Mouse (Mus musculus): Measurements from ENCODE around the gene Slc29a1. TPM values are rescaled to one million over a fixed set of nuclear protein-coding genes. Genes with fewer than 3 reads are reported as not detected.

The Slc29a1 gene
- 43.6 and 60.9 TPM in 2 replicates for polyA plus RNA-seq (2012; rRNA removed)

- no peak for TF ChIP-seq CTCF (IDR thresholded peaks at IDR 0.05; ENCODE audit: borderline replicate concordance, extremely low read depth, insufficient read depth, insufficient read length)
- TF ChIP-seq POLR2A (IDR thresholded peaks at IDR 0.05; ENCODE audit: borderline replicate concordance, extremely low read depth, insufficient read depth, insufficient read length, poor library complexity, severe bottlenecking), result no peak
- DNase-seq (ENCODE audit: low read depth), result no peak
These were observed at the start of gene Slc29a1 for GRCm38 (mm10) chr17:45599446-45600242. Slc29a1 (minus strand) TSS chr17:45599606.

- DNase-seq (ENCODE audit: low read depth), result no peak
- no peak for TF ChIP-seq POLR2A (IDR thresholded peaks at IDR 0.05; ENCODE audit: borderline replicate concordance, extremely low read depth, insufficient read depth, insufficient read length, poor library complexity, severe bottlenecking)
These were observed 44.8 kb upstream of the Slc29a1 start for GRCm38 (mm10) chr17:45644185-45644584.

DNA sequence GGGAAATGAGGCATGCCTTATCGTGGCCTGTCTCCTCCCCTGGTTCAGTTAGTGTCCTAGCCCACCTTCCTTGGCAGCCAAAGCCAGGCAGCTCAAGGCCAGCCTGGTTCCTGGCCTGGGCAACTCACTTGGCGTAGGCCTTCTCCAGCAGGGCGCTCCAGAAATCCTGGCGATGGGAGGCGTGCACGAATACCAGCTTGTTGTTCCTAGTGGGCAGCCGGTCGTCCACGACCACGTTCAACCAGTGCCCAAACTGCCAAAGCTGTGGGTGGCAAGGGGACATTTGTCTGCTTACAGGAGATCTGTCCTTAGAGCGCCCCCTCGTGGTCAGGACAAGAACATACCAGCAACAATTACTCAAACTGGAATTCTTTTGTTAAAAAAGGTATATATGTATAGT, 43.3 kb upstream of the Slc29a1 start:
- TF ChIP-seq CTCF (IDR thresholded peaks at IDR 0.05; ENCODE audit: borderline replicate concordance, extremely low read depth, insufficient read depth, insufficient read length) (peak; percentile 79), POLR2A (IDR thresholded peaks at IDR 0.05; ENCODE audit: borderline replicate concordance, extremely low read depth, insufficient read depth, insufficient read length, poor library complexity, severe bottlenecking) (no peak)
- DNase-seq (ENCODE audit: low read depth), result peak; percentile 84

GRCm38 (mm10) chr17:45641981-45642380, 42.6 kb upstream of the Slc29a1 start:
- no peak for TF ChIP-seq POLR2A (IDR thresholded peaks at IDR 0.05; ENCODE audit: borderline replicate concordance, extremely low read depth, insufficient read depth, insufficient read length, poor library complexity, severe bottlenecking)
- no peak for TF ChIP-seq CTCF (IDR thresholded peaks at IDR 0.05; ENCODE audit: borderline replicate concordance, extremely low read depth, insufficient read depth, insufficient read length)
- no peak for DNase-seq (ENCODE audit: low read depth)

- no peak for DNase-seq (ENCODE audit: low read depth)
- no peak for TF ChIP-seq POLR2A (IDR thresholded peaks at IDR 0.05; ENCODE audit: borderline replicate concordance, extremely low read depth, insufficient read depth, insufficient read length, poor library complexity, severe bottlenecking)
- no peak for TF ChIP-seq CTCF (IDR thresholded peaks at IDR 0.05; ENCODE audit: borderline replicate concordance, extremely low read depth, insufficient read depth, insufficient read length)
These were observed 39.3 kb upstream of the Slc29a1 start for GRCm38 (mm10) chr17:45638596-45639295.

- no peak for TF ChIP-seq CTCF (IDR thresholded peaks at IDR 0.05; ENCODE audit: borderline replicate concordance, extremely low read depth, insufficient read depth, insufficient read length)
- TF ChIP-seq POLR2A (IDR thresholded peaks at IDR 0.05; ENCODE audit: borderline replicate concordance, extremely low read depth, insufficient read depth, insufficient read length, poor library complexity, severe bottlenecking), result no peak
- DNase-seq (ENCODE audit: low read depth), result no peak
These were observed 34.6 kb upstream of the Slc29a1 start for GRCm38 (mm10) chr17:45634033-45634432.

- TF ChIP-seq CTCF (IDR thresholded peaks at IDR 0.05; ENCODE audit: borderline replicate concordance, extremely low read depth, insufficient read depth, insufficient read length), result no peak
- no peak for TF ChIP-seq POLR2A (IDR thresholded peaks at IDR 0.05; ENCODE audit: borderline replicate concordance, extremely low read depth, insufficient read depth, insufficient read length, poor library complexity, severe bottlenecking)
- DNase-seq (ENCODE audit: low read depth), result no peak
These were observed 32.5 kb upstream of the Slc29a1 start for GRCm38 (mm10) chr17:45631940-45632339.

DNA sequence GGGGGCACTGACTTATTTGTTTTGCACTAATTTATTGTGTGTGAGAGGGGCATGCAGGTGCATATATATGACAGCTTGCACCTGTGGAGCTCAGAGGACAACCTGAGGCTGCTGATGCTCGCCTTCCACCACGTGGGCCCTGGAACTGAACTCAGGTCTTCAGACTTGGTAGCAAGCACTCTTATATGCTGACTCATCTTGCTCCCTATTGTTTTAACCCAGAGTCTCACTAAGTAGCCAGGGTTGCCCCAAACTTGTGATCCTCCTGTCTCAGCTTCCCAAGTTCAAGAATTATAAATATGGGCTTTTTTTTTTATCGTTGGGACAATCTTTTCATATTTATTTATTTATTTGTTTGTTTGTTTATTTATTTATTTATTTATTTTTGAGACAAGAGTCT, 31.6 kb upstream of the Slc29a1 start:
- TF ChIP-seq POLR2A (IDR thresholded peaks at IDR 0.05; ENCODE audit: borderline replicate concordance, extremely low read depth, insufficient read depth, insufficient read length, poor library complexity, severe bottlenecking), result no peak
- no peak for TF ChIP-seq CTCF (IDR thresholded peaks at IDR 0.05; ENCODE audit: borderline replicate concordance, extremely low read depth, insufficient read depth, insufficient read length)
- no peak for DNase-seq (ENCODE audit: low read depth)

DNA sequence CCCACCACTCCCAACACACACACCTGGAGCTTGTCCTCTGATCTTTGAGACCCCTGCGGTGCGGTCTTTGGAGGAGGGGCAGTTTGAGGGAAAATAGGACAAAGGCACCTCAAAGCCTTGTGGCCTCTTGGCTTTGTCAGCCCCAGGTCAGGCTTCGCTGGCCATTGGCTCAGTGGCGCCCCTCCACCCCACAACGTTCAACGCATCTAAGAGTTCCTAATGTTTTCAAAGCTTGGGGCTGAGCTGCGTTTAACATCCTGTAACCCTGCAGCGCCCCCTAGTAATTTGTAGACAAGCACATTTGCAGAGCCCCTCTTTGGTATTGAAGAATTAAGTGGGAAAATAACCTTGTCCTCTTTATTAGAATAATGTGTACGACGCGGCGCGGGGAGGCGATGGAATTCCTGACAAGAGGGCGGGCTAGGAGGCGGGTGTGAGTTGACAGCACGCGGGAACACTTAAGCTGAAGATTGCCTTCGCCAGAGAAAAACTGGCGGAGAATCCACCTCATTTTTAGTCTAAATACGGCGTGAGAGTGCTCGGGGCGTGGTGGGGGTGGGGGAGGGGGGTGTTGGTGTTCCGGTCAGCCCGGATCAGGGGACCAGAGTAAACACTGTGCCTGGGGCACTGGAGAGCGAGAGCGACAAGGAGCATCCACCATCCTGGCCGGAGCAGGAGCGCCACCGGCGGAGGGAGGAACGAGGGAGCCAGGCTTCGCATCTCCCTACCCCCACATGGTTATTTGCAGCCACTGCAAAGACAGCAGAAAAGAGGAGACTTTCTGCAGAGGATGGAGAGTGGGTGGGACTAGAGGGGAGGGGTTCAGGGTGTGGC, 30.7 kb upstream of the Slc29a1 start:
- peak; percentile 91 for DNase-seq (ENCODE audit: low read depth)
- TF ChIP-seq CTCF (IDR thresholded peaks at IDR 0.05; ENCODE audit: borderline replicate concordance, extremely low read depth, insufficient read depth, insufficient read length) (peak; percentile 58), POLR2A (IDR thresholded peaks at IDR 0.05; ENCODE audit: borderline replicate concordance, extremely low read depth, insufficient read depth, insufficient read length, poor library complexity, severe bottlenecking) (peak; percentile 34; the same call in 1 of the 2 replicates)

GRCm38 (mm10) chr17:45628885-45629855, 29.8 kb upstream of the Slc29a1 start:
- no peak for TF ChIP-seq CTCF (IDR thresholded peaks at IDR 0.05; ENCODE audit: borderline replicate concordance, extremely low read depth, insufficient read depth, insufficient read length)
- TF ChIP-seq POLR2A (IDR thresholded peaks at IDR 0.05; ENCODE audit: borderline replicate concordance, extremely low read depth, insufficient read depth, insufficient read length, poor library complexity, severe bottlenecking), result no peak
- DNase-seq (ENCODE audit: low read depth), result peak; percentile 41
